Mouse (Mus musculus) mature B cell (primary cell): ENCODE results near the gene Hist1h3d.
"Not testable (repeated sequence)": the region's sequence is repeated elsewhere in the genome, so short reads cannot be mapped to it uniquely, and the experiment has no call there.

Experiments used
- in situ Hi-C: fragments of 300-500 bp; cut with MboI; formaldehyde crosslinking; loops from 2 replicates; pipeline ENCODE4 v1.14.3; 2019

Gene Hist1h3d

DNA sequence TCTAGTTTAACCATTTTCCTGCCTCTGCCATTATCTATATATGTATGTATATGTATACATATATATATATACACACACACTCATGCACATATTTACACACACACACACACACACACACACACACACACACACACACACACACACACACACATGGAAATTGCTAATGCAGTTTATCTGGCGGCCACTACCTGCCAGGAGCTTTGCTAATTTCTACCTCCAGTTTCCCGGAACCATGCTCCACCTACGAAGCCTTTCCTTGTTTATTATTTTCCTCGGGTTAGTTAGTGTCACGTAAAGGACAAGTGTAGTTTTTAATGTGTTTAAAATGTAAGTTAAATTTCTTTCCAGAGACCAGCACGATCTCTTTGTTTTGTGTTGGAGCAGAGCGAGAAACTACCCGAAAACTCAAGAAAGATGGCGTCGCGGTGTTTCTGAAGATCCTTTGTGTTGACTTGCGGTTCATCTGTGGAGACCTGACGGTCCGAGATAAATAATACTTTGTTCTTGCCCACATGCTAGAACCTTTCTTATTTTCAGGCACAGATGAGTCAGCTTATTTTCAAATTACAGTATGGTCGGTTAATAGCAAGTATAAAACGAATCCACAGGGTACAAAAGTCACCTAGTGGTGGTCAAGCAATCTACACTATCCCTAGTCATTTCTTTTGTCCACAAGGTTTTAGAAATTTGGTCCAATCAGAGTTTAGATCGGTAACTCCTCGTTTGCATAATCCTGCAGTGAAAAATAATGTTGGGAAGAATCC lies 12.7 kb upstream of the Hist1h3d start:
- in situ Hi-C loops = no loop called here

DNA sequence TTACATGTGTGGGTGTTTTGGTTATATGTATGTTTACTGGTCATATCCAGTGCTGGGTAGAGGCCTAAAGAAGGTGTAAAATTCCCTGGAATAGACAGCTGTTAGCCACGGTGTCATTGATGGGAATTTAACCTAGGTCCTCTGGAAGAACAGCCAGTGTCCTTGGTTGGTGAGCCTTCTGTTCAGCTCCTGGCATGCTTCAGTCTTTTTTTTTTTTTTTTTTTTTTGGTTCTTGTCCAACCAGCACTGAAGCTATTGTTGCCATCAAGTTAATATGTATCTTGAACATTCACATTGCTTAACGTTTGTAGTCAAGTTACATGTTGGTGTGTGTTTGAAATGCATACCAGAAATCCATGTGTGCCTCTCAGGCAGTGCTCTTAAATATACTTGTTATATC lies 11.1 kb upstream of the Hist1h3d start:
- in situ Hi-C loops = no loop called here

DNA sequence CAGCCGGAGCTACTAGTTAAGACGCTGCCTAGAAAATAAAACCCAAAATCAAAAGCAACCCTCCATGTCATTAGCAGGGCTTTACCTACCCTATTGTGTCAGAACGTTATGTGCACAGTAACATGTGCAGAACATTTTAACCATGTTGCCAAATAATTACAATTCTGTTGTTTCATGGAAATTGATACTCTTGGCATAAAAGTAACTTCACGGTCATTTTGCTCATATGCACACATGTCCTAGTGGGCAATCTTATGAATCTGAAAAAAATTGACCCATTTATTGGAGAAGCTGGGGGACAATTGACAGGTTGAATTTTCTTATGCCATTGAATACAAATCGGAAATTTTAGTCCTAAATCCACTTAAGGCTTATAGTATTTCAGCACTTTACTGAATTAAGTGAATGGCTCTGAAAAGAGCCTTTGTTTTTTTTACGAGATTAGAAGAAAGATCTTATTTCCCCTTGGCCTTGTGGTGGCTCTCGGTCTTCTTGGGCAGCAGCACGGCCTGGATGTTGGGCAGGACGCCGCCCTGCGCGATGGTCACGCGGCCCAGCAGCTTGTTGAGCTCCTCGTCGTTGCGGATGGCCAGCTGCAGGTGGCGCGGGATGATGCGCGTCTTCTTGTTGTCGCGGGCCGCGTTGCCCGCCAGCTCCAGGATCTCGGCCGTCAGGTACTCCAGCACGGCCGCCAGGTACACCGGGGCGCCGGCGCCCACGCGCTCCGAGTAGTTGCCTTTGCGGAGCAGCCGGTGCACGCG lies 5.1 kb upstream of the Hist1h3d start:
- in situ Hi-C loops = not testable (repeated sequence)

DNA sequence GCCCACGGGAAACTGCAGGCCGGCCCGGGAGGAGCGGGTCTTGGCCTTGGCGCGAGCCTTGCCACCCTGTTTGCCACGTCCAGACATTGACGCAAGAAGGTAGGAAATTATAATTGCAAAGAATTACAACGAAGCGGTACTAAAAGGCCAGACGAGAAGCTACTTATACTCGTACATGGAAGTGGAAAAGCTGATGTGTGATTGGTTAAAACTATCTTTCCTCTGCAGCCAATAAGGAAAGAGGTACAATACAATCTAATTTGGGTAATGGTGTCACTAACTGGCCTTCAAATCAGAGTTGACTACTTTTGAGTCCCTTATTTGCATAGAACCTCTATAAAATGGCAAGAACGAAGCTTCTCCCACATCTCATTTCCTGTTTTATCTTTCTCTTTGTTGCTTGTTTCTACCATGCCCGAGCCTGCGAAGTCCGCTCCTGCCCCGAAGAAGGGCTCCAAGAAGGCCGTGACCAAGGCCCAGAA lies 4.5 kb upstream of the Hist1h3d start, which contains the start of the genes Hist1h2ae and Hist1h2bg:
Gene Hist1h2ae, minus strand, starts transcription at position 199 of the 482 bp plus-strand sequence.
Gene Hist1h2bg, plus strand, starts transcription at position 375 of the 482 bp plus-strand sequence.
- in situ Hi-C loops = no loop called here

DNA sequence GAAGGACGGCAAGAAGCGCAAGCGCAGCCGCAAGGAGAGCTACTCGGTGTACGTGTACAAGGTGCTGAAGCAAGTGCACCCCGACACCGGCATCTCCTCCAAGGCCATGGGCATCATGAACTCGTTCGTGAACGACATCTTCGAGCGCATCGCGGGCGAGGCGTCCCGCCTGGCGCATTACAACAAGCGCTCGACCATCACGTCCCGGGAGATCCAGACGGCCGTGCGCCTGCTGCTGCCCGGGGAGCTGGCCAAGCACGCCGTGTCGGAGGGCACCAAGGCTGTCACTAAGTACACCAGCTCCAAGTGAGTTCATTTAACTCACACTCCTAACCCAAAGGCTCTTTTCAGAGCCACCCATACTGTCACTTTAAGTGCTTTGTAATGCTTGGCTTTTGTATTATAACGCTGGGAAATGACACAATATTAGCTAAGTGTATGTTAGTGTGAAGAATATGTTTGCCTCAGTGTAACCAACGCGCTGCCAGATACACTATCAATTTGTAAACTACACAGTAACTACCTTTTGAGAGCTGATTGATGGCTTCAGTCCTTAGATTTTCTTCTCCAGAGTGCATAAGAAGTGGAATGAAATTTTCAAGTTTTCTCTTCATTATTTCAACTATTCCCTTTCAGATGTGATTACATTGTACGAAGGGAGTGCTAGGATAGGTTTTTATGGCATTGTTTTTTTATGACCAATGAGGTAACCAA lies 3.9 kb upstream of the Hist1h3d start:
- in situ Hi-C loops = not testable (repeated sequence)

DNA sequence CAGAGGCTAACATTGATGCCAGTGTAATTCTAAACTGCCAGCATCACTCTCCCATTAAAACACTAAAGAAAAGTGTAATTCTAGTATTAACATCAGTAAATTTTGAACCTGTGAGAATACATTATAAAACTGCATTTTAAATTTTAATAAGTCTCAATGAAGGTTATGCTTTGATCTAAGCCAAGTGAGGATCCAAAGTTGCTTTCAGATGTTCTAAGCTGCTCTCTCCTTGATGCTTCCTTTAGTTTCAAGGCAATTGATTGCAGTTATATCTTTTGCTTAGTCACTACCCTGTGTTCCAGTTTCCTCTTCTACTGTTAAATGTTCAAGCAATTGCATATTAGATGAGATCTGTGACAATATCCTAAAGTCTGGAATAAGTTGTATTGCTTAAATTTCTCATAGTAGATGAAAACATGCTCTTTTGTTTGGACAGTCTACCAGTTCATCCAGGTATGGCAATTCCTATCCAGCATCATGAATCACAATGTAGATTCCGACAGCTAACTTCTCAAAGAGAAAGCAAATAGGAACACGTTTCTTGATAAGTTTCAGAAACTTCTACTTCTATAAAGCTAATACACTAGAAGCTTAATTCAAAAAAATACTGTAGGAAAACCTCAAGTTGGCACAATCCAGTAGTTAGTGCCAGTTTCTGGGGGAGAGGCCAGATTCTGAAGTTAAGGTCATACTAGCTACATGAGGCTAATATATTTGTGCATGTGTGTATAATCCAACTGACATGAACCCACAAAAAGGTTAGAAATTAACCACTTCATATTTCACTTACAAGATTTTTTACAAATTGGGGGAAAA lies 3.1 kb upstream of the Hist1h3d start:
- in situ Hi-C loops = no loop called here

DNA sequence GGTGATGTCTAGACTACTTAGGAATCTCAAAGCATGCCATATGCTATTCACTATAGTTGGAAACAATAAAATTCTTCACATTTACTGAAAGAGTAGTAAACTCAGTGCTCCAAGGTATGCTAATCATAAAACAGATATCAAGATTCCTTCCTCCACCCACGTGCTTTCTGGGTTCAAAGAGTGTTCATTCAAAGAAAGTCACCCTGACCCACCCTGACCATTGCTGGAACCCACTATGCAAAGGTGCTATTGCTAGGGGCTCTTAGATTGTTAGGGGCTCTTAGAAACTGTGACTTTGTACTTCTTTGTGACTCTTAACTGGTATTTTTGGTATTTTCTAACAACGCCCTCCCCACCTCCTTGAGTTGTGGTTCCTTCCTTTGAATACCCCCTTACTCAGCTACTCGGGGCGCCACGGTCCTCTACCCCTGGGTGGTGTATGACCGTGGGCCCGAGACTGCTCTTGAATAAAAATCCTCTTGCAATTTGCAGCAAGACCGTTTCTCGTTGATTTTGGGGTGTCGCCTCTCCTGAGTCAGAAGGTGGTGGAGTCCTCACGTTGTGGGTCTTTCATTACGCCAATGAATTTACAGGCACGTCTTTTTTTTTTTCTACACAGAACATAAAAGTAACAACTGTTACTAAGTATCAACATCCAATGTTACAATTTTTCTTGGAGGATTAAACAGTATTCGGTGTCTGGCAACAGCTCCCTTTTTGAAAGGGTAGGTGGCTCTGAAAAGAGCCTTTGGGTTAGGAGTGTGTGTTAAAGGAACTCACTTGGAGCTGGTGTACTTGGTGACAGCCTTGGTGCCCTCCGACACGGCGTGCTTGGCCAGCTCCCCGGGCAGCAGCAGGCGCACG lies 2.3 kb upstream of the Hist1h3d start:
- in situ Hi-C loops = not testable (repeated sequence)

DNA sequence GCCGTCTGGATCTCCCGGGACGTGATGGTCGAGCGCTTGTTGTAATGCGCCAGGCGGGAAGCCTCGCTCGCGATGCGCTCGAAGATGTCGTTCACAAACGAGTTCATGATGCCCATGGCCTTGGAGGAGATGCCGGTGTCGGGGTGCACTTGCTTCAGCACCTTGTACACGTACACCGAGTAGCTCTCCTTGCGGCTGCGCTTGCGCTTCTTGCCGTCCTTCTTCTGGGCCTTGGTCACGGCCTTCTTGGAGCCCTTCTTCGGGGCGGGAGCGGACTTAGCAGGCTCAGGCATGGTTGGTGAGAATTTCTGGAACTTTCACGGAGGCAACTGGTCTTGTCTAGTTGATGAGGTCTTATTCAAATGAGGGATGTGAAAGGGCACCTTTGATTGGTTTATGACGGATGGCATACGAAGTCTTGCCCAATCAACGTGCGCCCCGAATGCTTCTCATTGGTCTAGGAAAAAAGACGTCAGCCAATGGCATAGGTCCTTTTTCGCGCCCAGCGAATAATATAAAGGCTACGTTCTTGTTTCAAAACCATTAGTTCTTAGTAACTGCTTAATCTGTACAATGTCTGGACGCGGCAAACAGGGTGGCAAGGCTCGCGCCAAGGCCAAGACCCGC lies 1.6 kb upstream of the Hist1h3d start, which contains the start of the genes Hist1h2bf and Hist1h2ad:
Gene Hist1h2bf, minus strand, starts transcription at position 299 of the 627 bp plus-strand sequence.
Gene Hist1h2ad, plus strand, starts transcription at position 484 of the 627 bp plus-strand sequence.
- in situ Hi-C loops = not testable (repeated sequence)

DNA sequence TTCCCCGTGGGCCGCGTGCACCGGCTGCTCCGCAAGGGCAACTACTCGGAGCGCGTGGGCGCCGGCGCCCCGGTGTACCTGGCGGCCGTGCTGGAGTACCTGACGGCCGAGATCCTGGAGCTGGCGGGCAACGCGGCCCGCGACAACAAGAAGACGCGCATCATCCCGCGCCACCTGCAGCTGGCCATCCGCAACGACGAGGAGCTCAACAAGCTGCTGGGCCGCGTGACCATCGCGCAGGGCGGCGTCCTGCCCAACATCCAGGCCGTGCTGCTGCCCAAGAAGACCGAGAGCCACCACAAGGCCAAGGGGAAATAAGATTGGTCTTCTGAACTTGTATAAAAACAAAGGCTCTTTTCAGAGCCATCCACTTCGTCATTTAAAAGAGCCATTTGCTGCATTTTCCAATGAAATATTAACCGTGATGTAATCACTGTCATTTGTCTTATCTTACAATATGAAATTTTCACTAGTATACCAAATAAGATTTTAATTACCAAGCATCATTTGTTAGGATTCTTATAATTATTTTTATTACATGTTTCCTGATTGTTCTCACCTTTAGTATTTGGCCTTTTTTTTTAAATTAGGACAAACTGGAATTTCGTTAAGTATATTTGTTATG lies 905 bp upstream of the Hist1h3d start:
- in situ Hi-C loops = loop anchor here (25.0 kb wide), 1 partner anchor 113 kb away; the partner anchor contains the start of genes Hist1h1t, Hist1h2ac, Hist1h2bc and Hist1h4c

DNA sequence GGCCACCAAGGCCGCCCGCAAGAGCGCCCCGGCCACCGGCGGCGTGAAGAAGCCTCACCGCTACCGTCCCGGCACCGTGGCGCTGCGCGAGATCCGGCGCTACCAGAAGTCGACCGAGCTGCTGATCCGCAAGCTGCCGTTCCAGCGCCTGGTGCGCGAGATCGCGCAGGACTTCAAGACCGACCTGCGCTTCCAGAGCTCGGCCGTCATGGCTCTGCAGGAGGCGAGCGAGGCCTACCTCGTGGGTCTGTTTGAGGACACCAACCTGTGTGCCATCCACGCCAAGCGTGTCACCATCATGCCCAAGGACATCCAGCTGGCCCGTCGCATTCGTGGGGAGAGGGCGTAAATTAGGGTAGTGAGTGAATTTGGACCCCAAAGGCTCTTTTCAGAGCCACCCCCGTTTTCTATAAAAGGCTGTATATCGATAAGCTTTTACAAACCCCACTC lies 326 bp downstream of the Hist1h3d start:
- in situ Hi-C loops = loop anchor here (25.0 kb wide), 1 partner anchor 111 kb away; the partner anchor contains the start of genes Hist1h1t, Hist1h2ac, Hist1h2bc and Hist1h4c

DNA sequence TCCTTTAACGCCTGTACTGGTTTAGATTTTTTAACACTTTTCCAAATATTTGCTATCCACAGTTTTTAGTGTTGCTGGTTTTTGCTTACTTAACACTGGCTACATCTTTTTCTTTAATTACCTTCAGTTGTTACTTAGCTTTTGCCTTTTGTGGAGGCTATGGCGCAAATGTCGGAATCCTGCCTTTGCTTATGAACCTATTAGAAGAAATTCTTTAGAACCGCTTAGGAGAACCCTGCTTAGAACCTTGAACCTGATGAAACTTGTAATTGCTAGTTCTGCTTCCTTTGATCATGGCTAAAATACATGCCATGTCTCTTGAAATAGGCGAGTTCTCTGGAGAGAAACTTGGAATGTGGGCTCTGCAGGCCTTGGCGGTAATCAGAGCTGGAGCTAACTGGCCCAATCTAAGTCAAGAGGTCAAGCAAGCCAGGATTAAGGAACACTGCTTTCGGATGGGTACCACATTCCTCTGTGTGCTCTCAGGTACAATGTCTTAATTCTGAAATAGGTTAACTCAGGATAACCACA lies 853 bp downstream of the Hist1h3d start:
- in situ Hi-C loops = loop anchor here (25.0 kb wide), 1 partner anchor 111 kb away; the partner anchor contains the start of genes Hist1h1t, Hist1h2ac, Hist1h2bc and Hist1h4c

DNA sequence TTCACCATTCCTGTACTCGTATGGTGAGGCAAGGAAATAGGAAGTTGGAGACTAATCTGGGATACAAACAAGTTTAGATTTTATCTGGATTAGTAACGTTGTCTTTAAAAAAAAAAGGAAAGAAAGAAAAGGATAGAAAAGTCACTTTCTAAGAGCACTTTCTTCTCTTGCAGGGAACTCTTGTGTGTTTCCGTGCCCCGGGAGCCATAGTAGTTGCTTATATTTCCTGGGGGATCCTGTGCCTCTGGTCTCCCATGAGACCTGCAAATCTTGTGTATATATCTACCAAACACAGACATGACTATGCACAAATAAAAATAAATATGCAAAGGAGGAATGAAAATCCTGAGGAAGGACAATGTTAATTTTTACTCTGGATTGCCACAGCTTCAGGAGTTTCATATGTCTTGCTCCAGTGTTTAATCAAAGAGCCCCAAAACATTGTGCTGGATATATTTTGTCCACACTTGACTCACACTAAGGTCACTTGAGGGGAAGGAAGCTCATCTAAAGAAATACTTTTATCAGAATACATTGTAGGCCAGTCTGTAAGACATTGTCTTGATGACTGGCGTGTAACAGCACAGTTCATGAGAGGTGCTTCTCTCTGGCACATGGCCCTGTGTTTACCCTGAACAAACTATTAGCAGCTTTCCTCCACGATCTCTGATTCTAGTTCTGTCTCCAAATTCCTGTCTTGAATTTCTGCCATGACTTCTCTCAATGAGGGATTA lies 1.5 kb downstream of the Hist1h3d start:
- in situ Hi-C loops = loop anchor here (25.0 kb wide), 1 partner anchor 110 kb away; the partner anchor contains the start of genes Hist1h1t, Hist1h2ac, Hist1h2bc and Hist1h4c

DNA sequence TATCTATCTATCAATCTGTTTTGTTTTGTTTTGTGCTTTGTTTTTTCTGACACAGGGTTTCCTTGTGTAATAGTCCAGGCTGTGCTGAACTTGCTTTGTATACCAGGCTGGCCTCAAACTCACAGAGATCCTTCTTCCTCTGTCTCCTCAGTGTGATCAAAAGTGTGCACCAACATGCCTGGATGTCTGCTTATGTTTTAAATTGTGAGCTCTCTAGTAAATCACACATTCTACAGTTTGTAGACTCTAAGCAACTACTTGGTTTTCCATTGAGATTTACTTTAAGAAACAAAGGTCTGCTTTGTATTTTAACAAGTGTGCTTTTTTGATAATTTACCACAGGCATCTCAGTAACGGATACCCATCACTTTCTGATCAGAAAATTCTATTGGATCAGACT lies 2.3 kb downstream of the Hist1h3d start:
- in situ Hi-C loops = loop anchor here (25.0 kb wide), 1 partner anchor 109 kb away; the partner anchor contains the start of genes Hist1h1t, Hist1h2ac, Hist1h2bc and Hist1h4c

DNA sequence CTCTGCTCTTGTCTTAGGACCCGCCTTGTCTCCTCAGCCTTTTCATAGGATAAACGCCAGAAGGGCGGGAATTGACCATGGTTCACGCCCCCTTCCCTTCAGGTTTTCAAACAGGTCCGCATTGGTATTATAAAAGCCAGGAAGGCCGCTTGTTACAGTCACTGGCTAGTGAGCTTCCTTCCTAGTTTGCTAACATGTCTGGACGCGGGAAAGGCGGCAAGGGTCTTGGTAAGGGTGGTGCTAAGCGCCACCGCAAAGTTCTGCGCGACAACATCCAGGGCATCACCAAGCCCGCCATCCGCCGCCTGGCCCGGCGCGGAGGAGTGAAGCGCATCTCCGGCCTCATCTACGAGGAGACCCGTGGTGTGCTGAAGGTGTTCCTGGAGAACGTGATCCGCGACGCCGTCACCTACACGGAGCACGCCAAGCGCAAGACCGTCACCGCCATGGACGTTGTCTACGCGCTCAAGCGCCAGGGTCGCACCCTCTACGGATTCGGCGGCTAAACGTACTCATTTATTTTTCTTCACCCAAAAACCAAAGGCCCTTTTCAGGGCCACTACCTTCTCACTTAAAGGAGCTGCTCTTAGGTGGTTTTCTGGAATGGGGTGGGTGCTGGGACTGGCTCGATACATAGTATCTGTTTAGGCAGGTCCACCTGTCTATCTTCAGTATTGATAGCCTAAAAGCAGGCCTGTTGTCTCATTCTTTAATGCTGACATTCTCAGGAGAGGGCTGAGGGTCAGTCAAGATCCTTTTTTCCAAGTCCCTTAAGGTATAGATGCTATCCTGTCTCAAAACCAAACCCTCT lies 6.0 kb downstream of the Hist1h3d start, which contains the start of gene Hist1h4d:
Gene Hist1h4d, plus strand, starts transcription at position 191 of the 811 bp plus-strand sequence.
- in situ Hi-C loops = loop anchor here (5.0 to 25.0 kb wide), 4 partner anchors 36 to 1547 kb away; partner anchors contain the start of genes Hist1h1t, Hist1h2ac, Hist1h2ah and Hist1h2bc

DNA sequence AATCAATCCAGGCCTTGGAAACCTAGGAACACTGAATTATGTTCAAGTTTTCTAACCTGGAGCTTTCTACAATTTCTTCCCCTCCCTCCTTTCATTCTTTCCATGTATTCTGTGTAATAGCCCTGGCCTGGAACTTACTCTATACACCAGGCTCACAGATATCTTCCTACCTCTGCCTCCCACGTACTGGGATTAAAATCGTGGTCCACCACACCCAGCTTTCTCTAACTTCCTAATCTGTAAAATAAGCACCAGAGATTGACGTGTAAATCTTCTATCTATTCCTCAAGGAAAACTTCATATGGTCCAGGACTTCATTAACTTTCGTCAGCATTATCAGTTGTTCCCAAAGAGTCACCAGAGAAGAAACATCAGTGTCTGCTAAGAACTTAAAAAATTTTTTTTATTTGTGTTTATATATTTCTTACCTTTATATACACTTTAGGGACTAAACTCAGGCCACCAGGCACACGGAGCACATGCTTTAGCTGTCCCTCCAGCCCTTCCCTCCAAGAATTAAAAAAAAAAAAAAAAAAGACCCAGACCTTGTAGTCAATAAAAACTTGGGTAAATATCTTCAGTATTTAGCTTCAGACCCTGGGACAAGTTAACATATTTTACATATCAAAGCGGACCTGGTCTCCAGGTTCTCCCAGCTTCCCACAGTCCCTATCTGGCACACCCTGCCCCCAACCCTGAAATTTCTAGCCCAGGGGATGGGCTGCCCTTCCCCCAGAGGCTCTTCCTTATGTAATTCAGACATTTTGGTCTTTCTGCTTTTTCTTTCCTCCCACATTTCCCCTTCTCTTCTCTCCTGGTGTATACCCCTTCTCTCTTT lies 6.9 kb downstream of the Hist1h3d start:
- in situ Hi-C loops = loop anchor here (5.0 to 25.0 kb wide), 4 partner anchors 35 to 1548 kb away; partner anchors contain the start of genes Hist1h1t, Hist1h2ac, Hist1h2ah and Hist1h2bc
